Mouse (Mus musculus) hindbrain, postnatal 0 days (tissue): ENCODE data around the gene Gcg. TPM values are rescaled to one million over a fixed set of nuclear protein-coding genes. Genes with fewer than 3 reads are reported as not detected.
A peak's percentile ranks its signal among the peaks of the same experiment; 100 is the strongest.

Source experiments
- ATAC-seq: fragments of 200-750 bp; cut with Nextera tagmentation; 2 replicates; pipeline ENCODE4 v1.8.0; 2017; ENCODE audit warnings: mild to moderate bottlenecking, moderate TSS enrichment, moderate library complexity
- DNase-seq: peaks from one replicate; pipeline ENCODE4 v3.0.0-alpha.2; 2015; ENCODE audit warnings: low spot score
- H3K27ac ChIP-seq: fragments of 300-500 bp; sonication (generic); 2 replicates; pipeline ENCODE4 v1.5.1; 2014; ENCODE audit warnings: mild to moderate bottlenecking
- H3K27me3 ChIP-seq: fragments of 300-500 bp; sonication (generic); 2 replicates; pipeline ENCODE4 v1.6.1; 2014; ENCODE audit warnings: low read length, mixed read lengths; ENCODE audit not compliant: insufficient read depth
- H3K36me3 ChIP-seq: fragments of 300-500 bp; sonication (generic); 2 replicates; pipeline ENCODE4 v1.6.1; 2014; ENCODE audit warnings: low read length, mixed read lengths; ENCODE audit not compliant: insufficient read depth
- H3K4me1 ChIP-seq: fragments of 300-500 bp; sonication (generic); 2 replicates; pipeline ENCODE4 v1.6.1; 2014; ENCODE audit warnings: antibody characterized with exemption, low read length, mixed read lengths; ENCODE audit not compliant: insufficient read depth
- H3K4me2 ChIP-seq: fragments of 300-500 bp; sonication (generic); 2 replicates; pipeline ENCODE4 v1.6.1; 2014; ENCODE audit warnings: low read depth, mild to moderate bottlenecking, low read length, moderate library complexity, mixed read lengths
- H3K4me3 ChIP-seq: fragments of 300-500 bp; sonication (generic); 2 replicates; pipeline ENCODE4 v1.5.1; 2014; ENCODE audit warnings: low read length
- H3K9ac ChIP-seq: fragments of 300-500 bp; sonication (generic); replicated peaks from 2 replicates; pipeline ENCODE4 v1.6.1; 2014; ENCODE audit warnings: mild to moderate bottlenecking, low read length, moderate library complexity, mixed read lengths
- H3K9me3 ChIP-seq: fragments of 300-500 bp; sonication (generic); 2 replicates; pipeline ENCODE4 v1.6.1; 2016; ENCODE audit warnings: low read length, mixed read lengths
- CTCF ChIP-seq: IDR thresholded peaks from 2 replicates; pipeline ENCODE4 v1.5.1; 2016; ENCODE audit warnings: antibody characterized with exemption, control low read depth, low read depth
- WGBS: fragments of 180-500 bp; shearing (Covaris S2); extraction: QIAGEN DNeasy Blood & Tissue Kit; methylation state at CpG from one replicate; pipeline ENCODE4 v1.1.7; 2014; 5-methylcytosine and 5-hydroxymethylcytosine counted together
- polyA plus RNA-seq: library from polyadenylated mRNA; unstranded; fragments of >200 nt; fragmentation: Nextera tagmentation; extraction: Ambion mirVana; gene quantifications from 2 replicates; pipeline ENCODE4 v1.2.1, GENCODE M21; 2015
- total RNA-seq: library from RNA; depleted of rRNA; stranded (reverse); fragments of >200 nt; gene quantifications from 2 replicates; pipeline ENCODE4 v1.2.3, GENCODE M21; 2014; rRNA removed

Gene Gcg
- 0.29 and 0.42 TPM in 2 replicates for total RNA-seq
- 1.1 and 1.9 TPM in 2 replicates for polyA plus RNA-seq

DNA sequence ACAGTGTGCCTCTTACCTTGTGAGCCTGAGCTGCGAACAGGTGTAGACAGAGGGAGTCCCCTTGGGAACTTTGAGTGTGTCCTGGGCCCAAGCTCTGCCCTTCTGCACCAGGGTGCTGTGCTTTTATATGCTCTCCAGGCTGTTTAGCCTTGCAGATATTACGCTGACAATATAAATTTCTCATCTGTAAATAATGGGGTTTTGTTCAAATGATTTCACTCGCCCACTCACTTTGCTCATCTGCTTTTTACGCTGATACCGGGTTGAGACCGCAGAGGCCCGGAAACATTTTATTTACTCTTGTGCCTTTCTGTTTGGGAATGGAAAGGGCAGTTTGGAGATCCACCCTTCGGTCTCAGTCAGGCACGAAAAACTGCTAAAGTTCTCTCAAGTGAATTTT is at the start of gene Gcg:
Gene Gcg, minus strand, starts transcription at position 101 of the 400 bp plus-strand sequence.
- no peaks in the 10 kb centered on the region for H3K9me3 ChIP-seq
- ATAC-seq (no peak), DNase-seq (no peak)
- no peak within 1 kb of the TSS for H3K27ac ChIP-seq
- H3K36me3 ChIP-seq, result no peaks in the 10 kb centered on the region
- WGBS, result 86% methylated on average over 9 of the region's 9 CpGs
- no peak within 1 kb of the TSS for H3K4me2 ChIP-seq
- no peaks in the 10 kb centered on the region for H3K27me3 ChIP-seq
- no peak within 1 kb of the TSS for H3K9ac ChIP-seq
- no peak within 1 kb of the TSS for H3K4me3 ChIP-seq
- no peak for TF ChIP-seq CTCF
- no peaks in the 10 kb centered on the region for H3K4me1 ChIP-seq

DNA sequence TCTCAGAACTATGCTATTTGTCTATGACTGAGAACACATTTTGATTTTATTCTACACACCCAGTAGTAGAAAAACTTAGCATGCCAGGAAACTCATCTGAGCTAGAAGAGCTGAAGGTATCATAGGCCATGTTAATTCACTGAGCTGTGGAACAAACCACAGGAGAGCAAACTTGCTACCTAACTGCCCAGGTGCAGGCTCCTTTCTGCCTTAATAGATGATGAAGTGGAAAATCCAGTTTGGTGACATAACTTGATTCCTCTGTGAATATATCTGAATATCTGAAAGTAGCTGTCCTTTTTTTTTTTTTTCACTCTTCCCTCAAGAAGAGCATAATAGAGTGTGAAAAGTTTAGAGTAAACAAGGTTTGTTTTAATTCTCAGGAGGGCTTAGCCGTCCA is 47.6 kb upstream of the Gcg start:
- no peak overlapping the region for H3K4me3 ChIP-seq
- H3K36me3 ChIP-seq, result no peaks in the 10 kb centered on the region
- ATAC-seq, result no peak
- TF ChIP-seq CTCF, result no peak
- WGBS, result 78% methylated on average over 1 of the region's 1 CpGs
- no peak for DNase-seq
- H3K27me3 ChIP-seq, result no peaks in the 10 kb centered on the region
- no peak overlapping the region for H3K9ac ChIP-seq
- no peaks in the 10 kb centered on the region for H3K4me1 ChIP-seq
- H3K9me3 ChIP-seq, result no peaks in the 10 kb centered on the region
- no peak overlapping the region for H3K4me2 ChIP-seq
- H3K27ac ChIP-seq, result no peak overlapping the region

DNA sequence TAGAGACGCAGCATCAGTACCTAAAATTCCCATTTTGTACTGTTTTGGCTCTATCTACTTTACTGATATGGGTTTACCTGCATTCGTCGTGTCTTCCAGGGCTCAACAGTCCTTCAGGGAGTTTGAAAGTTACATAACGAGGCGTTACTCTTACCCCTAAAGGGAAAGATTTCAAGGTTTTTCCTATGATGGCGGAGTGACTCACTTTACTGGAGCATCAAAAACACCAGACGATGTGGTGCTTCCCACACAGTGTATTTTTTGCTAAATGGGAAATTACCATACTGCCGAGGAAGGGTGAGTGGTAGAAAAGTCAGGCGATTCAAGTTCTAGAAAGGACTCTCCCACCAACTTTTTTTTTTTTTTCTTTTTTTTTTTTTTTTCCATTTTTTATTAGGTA is 42.9 kb upstream of the Gcg start:
- WGBS, result 94% methylated on average over 9 of the region's 9 CpGs
- H3K4me1 ChIP-seq, result no peaks in the 10 kb centered on the region
- no peak overlapping the region for H3K4me3 ChIP-seq
- no peaks in the 10 kb centered on the region for H3K9me3 ChIP-seq
- H3K36me3 ChIP-seq, result no peaks in the 10 kb centered on the region
- DNase-seq (no peak), ATAC-seq (no peak)
- H3K27ac ChIP-seq, result no peak overlapping the region
- TF ChIP-seq CTCF, result no peak
- no peak overlapping the region for H3K4me2 ChIP-seq
- H3K9ac ChIP-seq, result no peak overlapping the region
- H3K27me3 ChIP-seq, result no peaks in the 10 kb centered on the region

DNA sequence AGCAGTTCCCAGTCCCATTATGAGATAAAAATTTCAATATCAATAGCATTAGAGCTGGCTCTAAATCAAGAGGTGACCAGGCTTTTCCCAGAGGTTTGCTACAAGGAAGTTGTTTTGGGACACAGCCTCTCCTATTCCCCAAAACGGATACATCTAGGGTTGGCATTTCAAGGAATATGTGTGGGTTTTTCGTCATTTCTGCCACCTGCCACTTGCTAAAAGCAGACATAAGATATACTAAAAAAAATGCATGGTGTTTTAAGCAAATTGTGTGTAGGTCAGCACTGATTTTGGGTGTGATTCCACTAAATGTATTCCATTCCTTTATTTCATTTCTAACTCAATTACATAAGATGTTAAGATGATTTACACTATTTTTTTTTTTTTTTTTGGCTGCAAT is 34.3 kb upstream of the Gcg start:
- Histone ChIP-seq H3K9me3 (no peaks in the 10 kb centered on the region), H3K4me1 (no peaks in the 10 kb centered on the region), H3K4me2 (no peak overlapping the region), H3K9ac (no peak overlapping the region), H3K36me3 (no peaks in the 10 kb centered on the region), H3K27ac (no peak overlapping the region), H3K4me3 (no peak overlapping the region), H3K27me3 (no peaks in the 10 kb centered on the region)
- ATAC-seq, result no peak
- no peak for TF ChIP-seq CTCF
- DNase-seq, result no peak
- 80% methylated on average over 2 of the region's 2 CpGs for WGBS

DNA sequence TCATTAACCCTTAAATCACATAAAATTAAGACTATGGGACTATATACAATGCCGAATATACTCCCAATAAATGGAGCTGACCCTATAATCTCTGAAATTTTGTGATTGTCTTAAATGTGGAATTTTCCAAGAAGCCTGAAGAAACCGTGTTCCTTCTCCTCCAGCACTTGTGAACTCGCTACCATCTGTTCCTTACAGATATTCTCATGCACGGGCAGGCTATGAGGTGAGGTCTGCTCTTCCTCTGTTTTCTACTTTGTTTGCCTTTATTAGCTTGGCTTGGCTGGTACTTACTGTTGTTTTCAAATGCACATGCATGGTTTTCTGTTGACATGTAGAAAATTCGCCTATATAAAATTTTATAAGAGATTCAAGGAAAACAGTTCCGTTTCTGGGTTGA is 31.0 kb upstream of the Gcg start:
- 82% methylated on average over 6 of the region's 6 CpGs for WGBS
- no peak overlapping the region for H3K4me2 ChIP-seq
- no peak overlapping the region for H3K9ac ChIP-seq
- no peaks in the 10 kb centered on the region for H3K36me3 ChIP-seq
- no peak for ATAC-seq
- H3K27me3 ChIP-seq, result no peaks in the 10 kb centered on the region
- no peaks in the 10 kb centered on the region for H3K9me3 ChIP-seq
- no peak overlapping the region for H3K27ac ChIP-seq
- TF ChIP-seq CTCF, result no peak
- H3K4me1 ChIP-seq, result no peaks in the 10 kb centered on the region
- no peak for DNase-seq
- no peak overlapping the region for H3K4me3 ChIP-seq

DNA sequence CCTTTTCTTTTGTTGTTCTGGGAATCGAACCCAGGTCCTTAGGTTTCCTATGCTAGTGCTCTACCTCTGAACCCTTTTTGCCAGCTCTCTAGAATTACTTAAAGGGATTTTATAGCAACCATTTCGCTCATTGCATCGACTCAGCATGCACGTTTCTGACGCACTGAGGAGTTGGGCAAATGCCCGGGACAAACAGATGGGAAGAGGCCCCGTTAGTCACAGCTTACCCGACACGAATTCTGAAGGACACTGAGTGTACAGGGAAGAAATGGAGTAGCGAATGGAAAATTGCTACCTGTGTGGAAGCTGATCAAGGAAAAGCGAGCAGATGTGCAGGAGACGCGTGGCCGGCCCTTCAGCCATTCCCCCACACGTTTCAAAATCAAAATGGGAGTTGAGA is 30.0 kb upstream of the Gcg start:
- DNase-seq, result peak; percentile 62

DNA sequence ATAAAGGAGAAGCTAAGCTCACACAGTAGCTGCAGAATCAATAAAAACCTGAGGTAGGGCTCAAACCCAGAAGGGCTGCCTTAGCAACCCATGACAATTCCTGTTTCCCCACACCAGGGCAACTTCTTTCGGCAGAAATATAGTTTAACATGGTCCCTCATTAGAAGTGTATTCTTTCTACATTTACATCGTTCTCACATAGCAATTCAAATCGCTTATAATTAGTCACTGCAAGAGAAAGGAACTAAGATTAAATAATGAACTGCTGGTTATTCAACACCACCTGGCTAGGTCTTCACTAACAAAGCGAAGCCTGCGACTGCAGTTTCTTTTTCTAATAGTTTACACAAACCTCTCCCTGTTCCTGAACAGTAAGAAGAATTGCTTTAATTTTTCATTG is 23.7 kb upstream of the Gcg start:
- Histone ChIP-seq H3K9ac (no peak overlapping the region), H3K4me2 (no peak overlapping the region), H3K36me3 (no peaks in the 10 kb centered on the region), H3K9me3 (no peaks in the 10 kb centered on the region), H3K27ac (no peak overlapping the region), H3K27me3 (no peaks in the 10 kb centered on the region), H3K4me1 (no peaks in the 10 kb centered on the region), H3K4me3 (no peak overlapping the region)
- ATAC-seq (no peak), DNase-seq (no peak)
- 73% methylated on average over 5 of the region's 5 CpGs for WGBS
- no peak for TF ChIP-seq CTCF

More for the DNA sequence above, 30.0 kb upstream of the Gcg start:
- no peak overlapping the region for H3K4me2 ChIP-seq
- ATAC-seq, result peak; percentile 80
- no peak overlapping the region for H3K9ac ChIP-seq
- no peaks in the 10 kb centered on the region for H3K27me3 ChIP-seq
- WGBS, result 77% methylated on average over 15 of the region's 15 CpGs
- H3K4me1 ChIP-seq, result no peaks in the 10 kb centered on the region
- H3K9me3 ChIP-seq, result no peaks in the 10 kb centered on the region
- no peak overlapping the region for H3K4me3 ChIP-seq
- peak overlapping the region; percentile 11; the same call in 1 of the 2 replicates for H3K27ac ChIP-seq
- no peaks in the 10 kb centered on the region for H3K36me3 ChIP-seq
- TF ChIP-seq CTCF, result no peak
